Mouse (Mus musculus) brain, embryonic 14.5 days (tissue): ENCODE measurements around the gene Nrap. TPM values are rescaled to one million over a fixed set of nuclear protein-coding genes. Genes with fewer than 3 reads are reported as not detected.
"Not testable (repeated sequence)": the region's sequence is repeated elsewhere in the genome, so short reads cannot be mapped to it uniquely, and the experiment has no call there.

Experiments used
- DNase-seq: peaks from one replicate; pipeline ENCODE4 v3.0.0-alpha.2; 2011; ENCODE audit warnings: low read depth
- CTCF ChIP-seq: fragments of 200-500 bp; IDR thresholded peaks from 2 replicates; pipeline ENCODE4 v1.5.1; 2012; ENCODE audit warnings: inconsistent platforms, mild to moderate bottlenecking, moderate library complexity, borderline replicate concordance; ENCODE audit not compliant: insufficient read depth, insufficient read length; ENCODE audit errors: extremely low read depth
- POLR2A ChIP-seq: fragments of 200-500 bp; IDR thresholded peaks from 2 replicates; pipeline ENCODE4 v1.6.1; 2012; ENCODE audit warnings: mild to moderate bottlenecking, inconsistent platforms, borderline replicate concordance; ENCODE audit not compliant: poor library complexity, insufficient read depth, insufficient read length, severe bottlenecking; ENCODE audit errors: extremely low read depth
- polyA plus RNA-seq: library from polyadenylated mRNA; depleted of rRNA; stranded (reverse); fragments of >200 nt; gene quantifications from 2 replicates; pipeline ENCODE4 v1.2.3, GENCODE M21; 2012

The Nrap gene
- polyA plus RNA-seq, 1 experiment = 0.42 TPM

GRCm38 (mm10) chr19:56420345-56420744 is 30.5 kb upstream of the Nrap start:
- no peak for DNase-seq
- TF ChIP-seq POLR2A (no peak), CTCF (no peak)

GRCm38 (mm10) chr19:56419452-56419851 is 29.6 kb upstream of the Nrap start:
- DNase-seq = no peak
- no peak for TF ChIP-seq CTCF
- no peak for TF ChIP-seq POLR2A

GRCm38 (mm10) chr19:56418404-56418803 is 28.6 kb upstream of the Nrap start:
- DNase-seq = no peak

GRCm38 (mm10) chr19:56409884-56410283 is 20.0 kb upstream of the Nrap start:
- DNase-seq = not testable (repeated sequence)

More at GRCm38 (mm10) chr19:56418404-56418803, 28.6 kb upstream of the Nrap start:
- TF ChIP-seq CTCF (no peak), POLR2A (no peak)

GRCm38 (mm10) chr19:56406581-56406980 is 16.7 kb upstream of the Nrap start:
- DNase-seq = no peak
- no peak for TF ChIP-seq POLR2A
- no peak for TF ChIP-seq CTCF

- TF ChIP-seq CTCF = no peak
- no peak for TF ChIP-seq POLR2A
- DNase-seq = no peak
These were observed 16.0 kb upstream of the Nrap start for GRCm38 (mm10) chr19:56405824-56406223.

- TF ChIP-seq POLR2A = no peak
- TF ChIP-seq CTCF = no peak
- DNase-seq = peak; percentile 75
These were observed 12.0 kb upstream of the Nrap start for GRCm38 (mm10) chr19:56401864-56402263.

GRCm38 (mm10) chr19:56400200-56400599 is 10.4 kb upstream of the Nrap start:
- TF ChIP-seq POLR2A (no peak), CTCF (no peak)
- no peak for DNase-seq

- TF ChIP-seq POLR2A (no peak), CTCF (no peak)
- DNase-seq = no peak
These were observed 8.6 kb upstream of the Nrap start for GRCm38 (mm10) chr19:56398528-56398795.

- TF ChIP-seq POLR2A = no peak
- no peak for TF ChIP-seq CTCF
- no peak for DNase-seq
These were observed 8.1 kb upstream of the Nrap start for GRCm38 (mm10) chr19:56397663-56398527.

- DNase-seq = peak; percentile 80
- no peak for TF ChIP-seq POLR2A
- no peak for TF ChIP-seq CTCF
These were observed 7.1 kb upstream of the Nrap start, which contains the start of gene Casp7 for GRCm38 (mm10) chr19:56396669-56397621. Gene Casp7 (plus strand): TSS chr19:56397129.
